Mouse (Mus musculus) liver, embryonic 14.5 days (tissue): ENCODE measurements at regions not wholly inside any gene's neighbourhood (a gene's known extent, or its start where the extent isn't known, plus 50 kb on each side); places are given as distances from the start of the nearest gene placed in this dataset.

Source experiments
- CTCF ChIP-seq: IDR thresholded peaks from 2 replicates; pipeline ENCODE4 v1.5.1; 2016; ENCODE audit warnings: antibody characterized with exemption, low read depth, control low read depth
- EP300 ChIP-seq: IDR thresholded peaks from 2 replicates; pipeline ENCODE4 v1.6.1; 2016; ENCODE audit warnings: antibody characterized with exemption, low read depth

GRCm38 (mm10) chr2:116358145-116358544, 292.5 kb upstream of the Meis2 start:
- TF ChIP-seq EP300 (no peak), CTCF (no peak)
